Mouse (Mus musculus): ENCODE results near the gene Gjb1. TPM values are rescaled to one million over a fixed set of nuclear protein-coding genes. Genes with fewer than 3 reads are reported as not detected.
A peak's percentile ranks its signal among the peaks of the same experiment; 100 is the strongest.

Gjb1 gene
- polyA plus RNA-seq, 1 experiment from 2014 or later = 0.57 TPM

DNA sequence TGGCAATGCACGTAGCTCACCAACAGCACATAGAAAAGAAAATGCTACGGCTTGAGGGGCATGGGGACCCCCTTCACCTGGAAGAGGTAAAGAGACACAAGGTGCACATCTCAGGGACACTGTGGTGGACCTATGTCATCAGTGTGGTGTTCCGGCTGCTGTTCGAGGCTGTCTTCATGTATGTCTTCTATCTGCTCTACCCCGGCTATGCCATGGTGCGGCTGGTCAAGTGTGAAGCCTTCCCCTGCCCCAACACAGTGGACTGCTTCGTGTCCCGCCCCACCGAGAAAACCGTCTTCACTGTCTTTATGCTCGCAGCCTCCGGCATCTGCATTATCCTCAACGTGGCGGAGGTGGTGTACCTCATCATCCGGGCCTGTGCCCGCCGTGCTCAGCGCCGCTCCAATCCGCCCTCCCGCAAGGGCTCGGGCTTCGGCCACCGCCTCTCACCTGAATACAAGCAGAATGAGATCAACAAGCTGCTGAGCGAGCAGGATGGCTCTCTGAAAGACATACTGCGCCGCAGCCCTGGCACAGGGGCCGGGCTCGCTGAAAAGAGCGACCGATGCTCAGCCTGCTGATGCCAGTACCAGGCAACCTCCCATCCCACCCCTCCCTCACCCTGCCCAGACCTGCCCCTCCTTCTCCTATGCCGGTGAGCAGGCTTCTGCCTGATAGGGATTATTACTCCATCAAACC, 8.4 kb downstream of the Gjb1 start:
- no peaks in the 10 kb centered on the region for H3K36me3 ChIP-seq (ENCODE audit: control insufficient read depth, insufficient read depth, low read length)
- peak overlapping the region; percentile 24 for H3K4me3 ChIP-seq (replicated peaks; ENCODE audit: low read depth, low read length)
- H3K9ac ChIP-seq (replicated peaks; ENCODE audit: low read length) = 0 out of 2 replicates have a peak overlapping the region, but pooled peaks have one; percentile 23
- DNase-seq (peak; percentile 53), ATAC-seq (ENCODE audit: low FRiP score, low TSS enrichment) (peak; percentile 63)
- H3K27ac ChIP-seq (replicated peaks; ENCODE audit: low read depth, low read length) = no peak overlapping the region
- H3K9me3 ChIP-seq (ENCODE audit: control insufficient read depth, low read length) = no peaks in the 10 kb centered on the region
- H3K4me1 ChIP-seq (ENCODE audit: control insufficient read depth, insufficient read depth, low read length) = no peaks in the 10 kb centered on the region
- H3K4me2 ChIP-seq (ENCODE audit: low read length) = peak overlapping the region; percentile 52
- H3K27me3 ChIP-seq (ENCODE audit: control insufficient read depth, insufficient read depth, low read length) = peaks cover 13% of the 10 kb centered on the region; the same call in 1 of the 2 replicates
- WGBS = 17% methylated on average over 32 of the region's 32 CpGs

DNA sequence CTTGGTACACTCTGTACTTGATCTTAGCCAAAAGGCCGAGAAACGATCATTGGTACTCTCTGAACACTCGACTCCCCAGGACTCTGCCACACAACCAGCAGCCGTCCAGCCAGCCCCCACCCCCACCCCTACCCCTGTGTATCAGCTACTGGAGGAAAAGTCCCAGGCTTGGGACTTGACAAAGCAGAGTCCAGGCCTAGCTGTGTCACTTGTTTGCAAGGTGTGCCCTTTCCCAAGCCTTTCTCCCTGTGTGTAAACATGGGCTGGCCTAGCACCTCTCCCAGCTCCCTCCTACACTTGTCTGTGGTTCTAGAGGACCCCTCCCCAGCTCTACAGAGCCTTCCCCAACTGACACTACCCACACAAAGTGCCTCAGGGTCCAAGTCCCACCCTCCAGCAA, 10.0 kb downstream of the Gjb1 start:
- no peak for DNase-seq
- H3K4me2 ChIP-seq (ENCODE audit: low read length) = no peak overlapping the region
- WGBS = 40% methylated on average over 4 of the region's 4 CpGs
- no peaks in the 10 kb centered on the region for H3K36me3 ChIP-seq (ENCODE audit: control insufficient read depth, insufficient read depth, low read length)
- ATAC-seq (ENCODE audit: low FRiP score, low TSS enrichment) = no peak
- no peaks in the 10 kb centered on the region for H3K9me3 ChIP-seq (ENCODE audit: control insufficient read depth, low read length)
- no peaks in the 10 kb centered on the region for H3K4me1 ChIP-seq (ENCODE audit: control insufficient read depth, insufficient read depth, low read length)
- H3K9ac ChIP-seq (replicated peaks; ENCODE audit: low read length) = no peak overlapping the region
- H3K27ac ChIP-seq (replicated peaks; ENCODE audit: low read depth, low read length) = no peak overlapping the region
- H3K4me3 ChIP-seq (replicated peaks; ENCODE audit: low read depth, low read length) = no peak overlapping the region
- peaks cover 13% of the 10 kb centered on the region; the same call in 1 of the 2 replicates for H3K27me3 ChIP-seq (ENCODE audit: control insufficient read depth, insufficient read depth, low read length)

DNA sequence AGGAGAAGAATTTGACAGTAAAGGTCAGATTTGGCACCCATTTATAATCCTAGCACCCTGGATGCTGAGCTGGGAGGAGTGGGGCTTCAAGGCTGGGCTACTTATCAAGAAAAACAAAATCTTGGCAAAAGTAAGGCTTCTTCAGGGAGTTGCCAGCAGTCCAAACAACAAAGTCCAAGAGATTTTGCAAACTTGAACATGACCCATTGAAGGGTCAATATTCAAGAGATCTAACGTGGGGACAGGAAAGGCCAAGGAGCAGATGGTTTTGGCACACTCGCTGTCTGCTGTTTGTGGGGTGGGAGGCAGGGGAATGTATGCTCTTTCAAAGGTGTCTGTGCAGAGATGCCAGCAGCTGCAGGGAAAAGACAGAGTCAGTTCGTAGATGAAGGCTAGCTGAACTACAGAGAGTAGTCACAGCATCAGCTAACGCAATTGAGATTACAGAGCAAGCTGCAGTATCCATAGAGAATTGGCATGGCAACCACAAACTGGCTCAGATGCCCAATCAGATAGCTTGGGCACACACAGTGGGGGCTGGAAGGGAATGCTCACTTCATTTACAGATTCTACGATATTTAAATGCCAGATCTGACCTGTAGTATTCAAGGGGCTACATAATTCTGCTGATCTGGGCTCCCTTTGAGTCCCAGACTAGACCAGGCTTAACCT, 12.8 kb downstream of the Gjb1 start:
- Histone ChIP-seq H3K9ac (replicated peaks; ENCODE audit: low read length) (no peak overlapping the region), H3K4me1 (ENCODE audit: control insufficient read depth, insufficient read depth, low read length) (no peaks in the 10 kb centered on the region), H3K36me3 (ENCODE audit: control insufficient read depth, insufficient read depth, low read length) (no peaks in the 10 kb centered on the region), H3K9me3 (ENCODE audit: control insufficient read depth, low read length) (no peaks in the 10 kb centered on the region), H3K4me2 (ENCODE audit: low read length) (no peak overlapping the region), H3K4me3 (replicated peaks; ENCODE audit: low read depth, low read length) (no peak overlapping the region), H3K27ac (replicated peaks; ENCODE audit: low read depth, low read length) (no peak overlapping the region), H3K27me3 (ENCODE audit: control insufficient read depth, insufficient read depth, low read length) (peaks cover 5% of the 10 kb centered on the region; the same call in 1 of the 2 replicates)
- DNase-seq = no peak
- no peak for ATAC-seq (ENCODE audit: low FRiP score, low TSS enrichment)
- 61% methylated on average over 5 of the region's 5 CpGs for WGBS

DNA sequence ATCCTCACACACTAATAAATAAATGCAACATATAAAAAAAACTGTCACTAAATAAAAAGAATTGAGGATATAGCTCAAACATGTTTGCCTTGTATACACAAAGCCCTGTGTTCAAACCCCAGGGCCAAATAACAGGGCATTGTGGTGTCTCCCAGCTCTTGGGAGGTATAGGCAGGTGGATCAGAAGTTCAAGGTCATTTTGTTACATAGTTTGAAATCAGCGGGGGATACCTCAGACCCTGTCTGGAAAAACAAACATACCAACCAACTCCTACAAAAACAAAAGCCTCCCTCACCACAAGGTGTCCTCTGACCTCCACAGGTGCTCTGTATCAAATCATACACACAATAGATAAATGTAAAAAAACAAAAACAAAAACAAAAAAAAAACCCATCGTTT, 18.2 kb downstream of the Gjb1 start:
- Histone ChIP-seq H3K4me2 (ENCODE audit: low read length) (no peak overlapping the region), H3K4me1 (ENCODE audit: control insufficient read depth, insufficient read depth, low read length) (no peaks in the 10 kb centered on the region), H3K27me3 (ENCODE audit: control insufficient read depth, insufficient read depth, low read length) (0 out of 2 replicates have a peak, but pooled peaks cover 4% of the 10 kb centered on the region), H3K27ac (replicated peaks; ENCODE audit: low read depth, low read length) (no peak overlapping the region), H3K9me3 (ENCODE audit: control insufficient read depth, low read length) (no peaks in the 10 kb centered on the region), H3K4me3 (replicated peaks; ENCODE audit: low read depth, low read length) (no peak overlapping the region), H3K36me3 (ENCODE audit: control insufficient read depth, insufficient read depth, low read length) (no peaks in the 10 kb centered on the region), H3K9ac (replicated peaks; ENCODE audit: low read length) (no peak overlapping the region)
- DNase-seq (no peak), ATAC-seq (ENCODE audit: low FRiP score, low TSS enrichment) (no peak)
- WGBS = 71% methylated on average over 2 of the region's 2 CpGs

DNA sequence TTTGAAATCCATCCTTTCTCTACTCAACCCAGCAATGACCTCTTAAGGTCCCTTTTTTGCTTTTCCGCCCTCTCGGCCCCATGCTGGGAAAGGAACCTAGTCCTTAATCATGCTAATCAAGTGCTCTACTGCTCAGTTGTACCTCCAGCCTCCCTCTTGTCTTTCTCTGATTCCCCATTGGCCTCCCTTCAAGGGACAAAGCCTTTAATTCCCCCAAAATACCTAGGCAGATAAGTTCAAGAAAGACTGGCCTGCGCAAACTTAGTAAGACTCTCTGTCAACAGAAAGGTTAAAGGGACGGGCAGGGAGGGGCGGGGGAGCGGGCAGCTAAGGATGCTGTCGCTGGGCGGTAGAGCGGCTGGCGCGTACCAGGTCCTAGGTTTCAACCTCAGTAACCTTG, 20.3 kb downstream of the Gjb1 start:
- Histone ChIP-seq H3K9me3 (ENCODE audit: control insufficient read depth, low read length) (no peaks in the 10 kb centered on the region), H3K27ac (replicated peaks; ENCODE audit: low read depth, low read length) (no peak overlapping the region), H3K27me3 (ENCODE audit: control insufficient read depth, insufficient read depth, low read length) (0 out of 2 replicates have a peak, but pooled peaks cover 4% of the 10 kb centered on the region), H3K4me2 (ENCODE audit: low read length) (no peak overlapping the region), H3K4me3 (replicated peaks; ENCODE audit: low read depth, low read length) (no peak overlapping the region), H3K4me1 (ENCODE audit: control insufficient read depth, insufficient read depth, low read length) (no peaks in the 10 kb centered on the region), H3K9ac (replicated peaks; ENCODE audit: low read length) (no peak overlapping the region), H3K36me3 (ENCODE audit: control insufficient read depth, insufficient read depth, low read length) (no peaks in the 10 kb centered on the region)
- DNase-seq = no peak
- WGBS = 21% methylated on average over 11 of the region's 11 CpGs
- no peak for ATAC-seq (ENCODE audit: low FRiP score, low TSS enrichment)

DNA sequence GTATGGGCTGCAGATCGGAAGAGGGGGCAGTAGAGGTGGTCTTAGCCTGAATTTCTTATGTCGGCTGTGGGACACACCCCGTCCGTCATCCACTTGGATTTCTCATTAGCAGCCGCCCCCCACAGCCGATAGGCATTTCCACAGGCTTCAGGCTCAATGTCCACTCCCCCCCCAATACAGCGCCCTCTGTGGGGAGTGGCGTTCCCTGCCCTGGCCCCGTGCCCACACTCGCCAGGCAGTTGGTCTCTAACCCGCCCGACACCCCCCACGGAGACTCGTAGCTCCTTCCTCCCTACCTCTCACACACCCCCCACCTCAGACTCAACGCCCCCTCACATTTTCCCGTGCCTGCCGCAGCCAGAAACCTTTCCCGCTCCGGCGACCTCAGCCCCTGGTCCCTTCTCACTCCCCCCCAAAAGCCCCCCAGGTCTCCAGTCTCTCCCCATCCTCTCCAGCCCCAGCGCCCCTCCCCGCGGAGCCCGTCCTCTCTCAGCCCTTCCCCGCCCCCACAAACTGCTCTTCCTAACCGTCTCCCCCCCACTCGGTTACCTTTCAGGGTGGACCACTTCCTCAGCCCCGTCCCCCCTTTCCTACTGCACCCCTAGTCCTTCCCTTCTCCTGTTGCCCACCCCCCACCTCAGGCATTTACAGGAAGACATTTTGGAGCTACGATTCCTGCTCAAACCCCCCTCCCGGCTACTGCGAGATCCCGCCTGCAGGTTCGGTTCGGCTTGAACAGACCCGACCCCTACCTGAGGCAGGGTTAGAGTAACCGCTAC, 43.0 kb downstream of the Gjb1 start:
- H3K4me2 ChIP-seq (ENCODE audit: low read length) = peak overlapping the region; percentile 68
- 29% methylated on average over 35 of the region's 36 CpGs for WGBS
- peak; percentile 64 for DNase-seq
- peak; percentile 35 for ATAC-seq (ENCODE audit: low FRiP score, low TSS enrichment)
- no peaks in the 10 kb centered on the region for H3K9me3 ChIP-seq (ENCODE audit: control insufficient read depth, low read length)
- H3K4me3 ChIP-seq (replicated peaks; ENCODE audit: low read depth, low read length) = peak overlapping the region; percentile 52
- H3K27ac ChIP-seq (replicated peaks; ENCODE audit: low read depth, low read length) = peak overlapping the region; percentile 86
- no peaks in the 10 kb centered on the region for H3K27me3 ChIP-seq (ENCODE audit: control insufficient read depth, insufficient read depth, low read length)
- H3K4me1 ChIP-seq (ENCODE audit: control insufficient read depth, insufficient read depth, low read length) = peaks cover 8% of the 10 kb centered on the region
- H3K9ac ChIP-seq (replicated peaks; ENCODE audit: low read length) = peak overlapping the region; percentile 67
- H3K36me3 ChIP-seq (ENCODE audit: control insufficient read depth, insufficient read depth, low read length) = 0 out of 2 replicates have a peak, but pooled peaks cover 10% of the 10 kb centered on the region

DNA sequence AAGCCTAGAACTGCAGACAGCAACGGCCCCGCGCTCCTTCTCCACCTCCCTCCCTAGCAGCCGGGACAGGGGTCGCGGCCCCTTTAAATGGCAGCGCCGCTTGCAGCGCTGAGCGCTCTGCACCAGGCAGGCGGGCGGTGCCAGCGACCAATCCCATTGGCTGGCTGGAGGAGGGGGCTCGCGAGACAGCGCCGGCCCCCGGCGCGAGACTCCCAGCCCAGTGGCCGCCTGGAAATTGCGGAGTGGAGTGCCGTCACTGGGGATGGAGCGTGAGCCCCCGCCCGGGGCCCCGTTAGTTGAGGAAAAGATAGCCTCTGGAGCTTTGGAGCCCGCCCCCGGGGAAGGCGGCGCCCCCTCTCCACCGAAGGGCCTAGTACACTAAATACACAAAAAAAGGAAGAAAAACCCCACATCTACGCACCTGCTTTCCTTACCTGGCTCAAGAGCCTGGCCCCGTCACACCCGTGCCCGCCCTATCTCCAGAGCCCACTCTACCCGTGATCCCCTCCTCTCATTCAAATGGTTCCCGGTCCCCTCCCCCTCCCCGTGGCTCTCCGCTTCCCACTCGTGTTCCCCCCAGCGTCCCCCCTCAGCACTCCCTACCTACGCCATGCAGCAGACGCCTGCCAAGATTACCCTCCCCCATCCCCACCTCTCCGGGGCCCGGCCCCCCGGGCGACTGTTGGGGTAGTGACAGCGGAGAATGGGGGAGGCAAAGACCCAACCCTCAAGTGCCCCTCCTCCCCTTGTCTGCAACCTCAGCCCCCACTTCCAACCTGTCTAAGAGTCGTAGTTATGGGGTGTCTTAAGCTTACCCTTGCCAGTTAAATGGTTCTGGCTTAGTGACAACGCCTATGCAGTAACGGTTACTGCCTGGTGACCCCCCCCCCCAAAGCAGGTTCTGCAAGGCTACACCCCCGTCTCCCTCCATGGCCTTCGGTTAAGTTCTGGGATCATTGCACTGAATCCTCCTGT, 43.8 kb downstream of the Gjb1 start:
- peak overlapping the region; percentile 68 for H3K4me2 ChIP-seq (ENCODE audit: low read length)
- peak overlapping the region; percentile 86 for H3K27ac ChIP-seq (replicated peaks; ENCODE audit: low read depth, low read length)
- 22% methylated on average over 49 of the region's 54 CpGs for WGBS
- no peaks in the 10 kb centered on the region for H3K9me3 ChIP-seq (ENCODE audit: control insufficient read depth, low read length)
- peak overlapping the region; percentile 67 for H3K9ac ChIP-seq (replicated peaks; ENCODE audit: low read length)
- peak; percentile 95 for ATAC-seq (ENCODE audit: low FRiP score, low TSS enrichment)
- peaks cover 8% of the 10 kb centered on the region for H3K4me1 ChIP-seq (ENCODE audit: control insufficient read depth, insufficient read depth, low read length)
- DNase-seq = peak; percentile 92
- 0 out of 2 replicates have a peak, but pooled peaks cover 6% of the 10 kb centered on the region for H3K36me3 ChIP-seq (ENCODE audit: control insufficient read depth, insufficient read depth, low read length)
- H3K27me3 ChIP-seq (ENCODE audit: control insufficient read depth, insufficient read depth, low read length) = no peaks in the 10 kb centered on the region
- H3K4me3 ChIP-seq (replicated peaks; ENCODE audit: low read depth, low read length) = peak overlapping the region; percentile 52

DNA sequence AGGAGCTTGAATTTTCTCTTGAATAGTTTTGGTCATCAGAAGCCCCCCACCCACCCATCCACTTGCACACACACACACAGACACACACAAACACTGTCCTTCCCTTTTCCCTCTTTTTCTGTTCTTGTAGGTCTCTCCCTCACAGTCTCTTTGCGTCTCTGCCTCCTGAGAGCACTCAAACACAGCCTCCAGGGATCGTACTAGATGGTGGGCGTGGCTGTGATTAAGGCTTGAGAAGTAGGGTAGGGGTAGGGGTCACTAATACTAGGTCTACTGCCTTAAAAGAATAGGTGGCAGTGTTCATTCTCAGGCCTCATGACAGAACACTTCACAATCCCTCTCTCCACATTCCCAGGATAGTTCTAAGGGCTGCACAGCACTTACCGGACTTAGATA, 44.5 kb downstream of the Gjb1 start, which contains the start of gene Zmym3:
Gene Zmym3, minus strand, starts transcription at position 150 of the 396 bp plus-strand sequence.
- Histone ChIP-seq H3K4me3 (replicated peaks; ENCODE audit: low read depth, low read length) (peak within 1 kb of the TSS; percentile 52), H3K27me3 (ENCODE audit: control insufficient read depth, insufficient read depth, low read length) (no peaks in the 10 kb centered on the region), H3K4me1 (ENCODE audit: control insufficient read depth, insufficient read depth, low read length) (peaks cover 8% of the 10 kb centered on the region), H3K27ac (replicated peaks; ENCODE audit: low read depth, low read length) (peak within 1 kb of the TSS; percentile 86), H3K9ac (replicated peaks; ENCODE audit: low read length) (peak within 1 kb of the TSS; percentile 50; the same call in 1 of the 2 replicates), H3K4me2 (ENCODE audit: low read length) (peak within 1 kb of the TSS; percentile 57), H3K36me3 (ENCODE audit: control insufficient read depth, insufficient read depth, low read length) (no peaks in the 10 kb centered on the region), H3K9me3 (ENCODE audit: control insufficient read depth, low read length) (no peaks in the 10 kb centered on the region)
- WGBS = 28% methylated on average over 4 of the region's 4 CpGs
- ATAC-seq (ENCODE audit: low FRiP score, low TSS enrichment) (no peak), DNase-seq (peak; percentile 7)

Data from midbrain, embryonic 14.5 days (tissue).